Mouse (Mus musculus): ENCODE results near the gene Bora. TPM values are rescaled to one million over a fixed set of nuclear protein-coding genes. Genes with fewer than 3 reads are reported as not detected.
"Not testable (repeated sequence)": the region's sequence is repeated elsewhere in the genome, so short reads cannot be mapped to it uniquely, and the experiment has no call there.

Gene Bora
- 82.0 and 84.8 TPM in 2 replicates for polyA plus RNA-seq (2015; fragmentation: Nextera tagmentation; extraction: Ambion mirVana)

DNA sequence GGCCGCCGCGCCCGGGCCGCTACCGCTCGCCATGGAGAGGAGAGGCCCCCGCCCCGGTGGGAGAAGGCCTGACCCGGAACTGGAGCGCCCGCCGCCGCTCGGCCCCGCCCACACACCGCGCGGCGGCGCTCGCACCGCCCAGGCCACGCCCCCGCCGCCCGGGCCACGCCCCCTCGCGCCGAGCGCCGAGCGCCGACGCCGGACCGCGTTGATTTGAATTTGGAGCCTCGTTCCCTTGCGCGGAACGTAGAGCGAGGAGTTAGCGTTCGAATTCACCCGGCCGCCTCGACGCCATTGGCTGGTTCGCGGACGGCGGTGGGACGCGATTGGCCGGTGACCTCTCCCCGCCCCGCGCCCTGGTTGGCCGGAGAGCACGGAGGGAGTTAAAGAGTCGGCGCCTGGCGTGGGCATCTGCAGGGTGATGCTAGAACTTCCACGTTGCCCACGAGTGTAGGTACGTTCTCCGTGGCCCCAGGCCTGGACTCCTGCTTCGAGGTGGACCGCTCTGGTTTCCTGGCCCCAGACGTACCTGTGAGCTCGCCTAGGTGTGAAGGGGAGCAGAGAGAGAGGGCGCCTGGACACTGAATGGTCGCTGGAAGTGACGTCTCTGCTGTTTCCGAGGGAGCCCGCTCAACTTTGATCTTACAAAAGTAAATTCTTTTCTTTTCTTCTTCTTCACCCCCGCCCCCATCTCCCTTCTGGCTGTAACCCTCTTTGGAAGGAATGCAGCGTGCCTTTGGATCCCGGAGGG, at the start of gene Bora, which contains the start of gene Mzt1:
Bora (plus strand) TSS at position 192 of the 751 bp plus-strand sequence.
Mzt1 (minus strand) TSS at position 104 of the 751 bp plus-strand sequence.
- Histone ChIP-seq H3K27ac (peak within 1 kb of the TSS; percentile 96), H3K4me3 (replicated peaks) (peak within 1 kb of the TSS; percentile 99), H3K9me3 (replicated peaks) (no peaks in the 10 kb centered on the region), H3K4me2 (peak within 1 kb of the TSS; percentile 63), H3K4me1 (peaks cover 44% of the 10 kb centered on the region), H3K27me3 (no peaks in the 10 kb centered on the region), H3K9ac (peak within 1 kb of the TSS; percentile 98), H3K36me3 (peaks cover 13% of the 10 kb centered on the region)
- peak; percentile 96 for ATAC-seq (replicated peaks; ENCODE audit: low FRiP score)
- WGBS: under 1% methylated on average over 81 of the region's 81 CpGs

GRCm38 (mm10) chr14:99010224-99010919, 35.6 kb upstream of the Bora start:
- WGBS: 47% methylated on average over 8 of the region's 8 CpGs
- ATAC-seq (replicated peaks; ENCODE audit: low FRiP score): peak; percentile 50; the same call in 1 of the 2 replicates
- no peaks in the 10 kb centered on the region for H3K27me3 ChIP-seq
- H3K9me3 ChIP-seq (replicated peaks): no peaks in the 10 kb centered on the region
- H3K4me2 ChIP-seq: no peak overlapping the region; the same call in 1 of the 2 replicates
- H3K27ac ChIP-seq: peak overlapping the region; percentile 78
- no peaks in the 10 kb centered on the region for H3K36me3 ChIP-seq
- no peak overlapping the region for H3K4me3 ChIP-seq (replicated peaks)
- no peak overlapping the region for H3K9ac ChIP-seq
- H3K4me1 ChIP-seq: peaks cover 6% of the 10 kb centered on the region; the same call in 1 of the 2 replicates

DNA sequence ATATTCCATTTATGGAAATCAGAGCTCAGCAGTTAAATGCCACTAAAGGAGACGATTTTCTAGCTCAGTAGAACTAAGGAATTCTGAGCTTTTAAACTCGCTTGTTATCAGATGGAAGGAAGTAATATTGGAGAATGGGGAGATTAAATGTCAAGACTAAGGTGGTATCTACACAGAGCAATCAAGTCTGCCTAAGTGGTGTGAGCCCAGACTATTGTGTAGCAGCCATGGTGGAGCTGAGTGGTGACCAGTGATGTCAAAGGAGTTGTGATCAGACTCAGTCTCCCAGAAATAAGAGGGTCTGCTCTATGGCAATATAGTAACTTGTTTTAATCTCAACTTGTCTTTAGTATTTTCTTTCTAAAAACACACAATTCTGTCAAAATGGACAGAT, 35.1 kb upstream of the Bora start:
- H3K4me1 ChIP-seq: peaks cover 6% of the 10 kb centered on the region; the same call in 1 of the 2 replicates
- peak overlapping the region; percentile 78 for H3K27ac ChIP-seq
- peak; percentile 73; the same call in 1 of the 2 replicates for ATAC-seq (replicated peaks; ENCODE audit: low FRiP score)
- H3K9ac ChIP-seq: no peak overlapping the region
- H3K9me3 ChIP-seq (replicated peaks): no peaks in the 10 kb centered on the region
- H3K4me3 ChIP-seq (replicated peaks): no peak overlapping the region
- no peaks in the 10 kb centered on the region for H3K27me3 ChIP-seq
- WGBS: 28% methylated on average over 2 of the region's 2 CpGs
- no peaks in the 10 kb centered on the region for H3K36me3 ChIP-seq
- H3K4me2 ChIP-seq: no peak overlapping the region

- ATAC-seq (replicated peaks; ENCODE audit: low FRiP score): no peak
- whole genome bisulfite sequencing: 63% methylated on average over 7 of the region's 7 CpGs
- Histone ChIP-seq H3K27me3 (no peaks in the 10 kb centered on the region), H3K4me2 (0 out of 2 replicates have a peak overlapping the region, but pooled peaks have one; percentile 10), H3K4me1 (peaks cover 7% of the 10 kb centered on the region; the same call in 1 of the 2 replicates), H3K9me3 (replicated peaks) (no peaks in the 10 kb centered on the region), H3K9ac (no peak overlapping the region), H3K4me3 (replicated peaks) (no peak overlapping the region), H3K36me3 (no peaks in the 10 kb centered on the region), H3K27ac (no peak overlapping the region)
Measured at GRCm38 (mm10) chr14:99018691-99019090, 27.3 kb upstream of the Bora start.

GRCm38 (mm10) chr14:99019136-99019808, 26.8 kb upstream of the Bora start:
- WGBS: 52% methylated on average over 10 of the region's 10 CpGs
- Histone ChIP-seq H3K36me3 (no peaks in the 10 kb centered on the region), H3K9me3 (replicated peaks) (no peaks in the 10 kb centered on the region)

GRCm38 (mm10) chr14:99022346-99023086, 23.5 kb upstream of the Bora start:
- H3K4me1 ChIP-seq: peaks cover 7% of the 10 kb centered on the region; the same call in 1 of the 2 replicates
- H3K4me2 ChIP-seq: peak overlapping the region; percentile 51
- no peaks in the 10 kb centered on the region for H3K9me3 ChIP-seq (replicated peaks)
- 45% methylated on average over 12 of the region's 12 CpGs for WGBS
- ATAC-seq (replicated peaks; ENCODE audit: low FRiP score): no peak
- no peak overlapping the region for H3K27ac ChIP-seq
- peak overlapping the region; percentile 28 for H3K4me3 ChIP-seq (replicated peaks)
- H3K27me3 ChIP-seq: no peaks in the 10 kb centered on the region
- H3K36me3 ChIP-seq: no peaks in the 10 kb centered on the region
- H3K9ac ChIP-seq: no peak overlapping the region

More at GRCm38 (mm10) chr14:99019136-99019808, 26.8 kb upstream of the Bora start:
- Histone ChIP-seq H3K4me2 (0 out of 2 replicates have a peak overlapping the region, but pooled peaks have one; percentile 10), H3K9ac (no peak overlapping the region), H3K27ac (peak overlapping the region; percentile 16; the same call in 1 of the 2 replicates), H3K27me3 (no peaks in the 10 kb centered on the region), H3K4me3 (replicated peaks) (no peak overlapping the region), H3K4me1 (peaks cover 7% of the 10 kb centered on the region; the same call in 1 of the 2 replicates)
- 0 out of 2 replicates have a peak, but pooled peaks have one; percentile 46 for ATAC-seq (replicated peaks; ENCODE audit: low FRiP score)

- Histone ChIP-seq H3K9ac (no peak overlapping the region), H3K4me1 (no peaks in the 10 kb centered on the region), H3K4me3 (replicated peaks) (no peak overlapping the region), H3K9me3 (replicated peaks) (no peaks in the 10 kb centered on the region), H3K27ac (no peak overlapping the region), H3K4me2 (no peak overlapping the region), H3K27me3 (no peaks in the 10 kb centered on the region), H3K36me3 (peaks cover 22% of the 10 kb centered on the region)
- 72% methylated on average over 5 of the region's 5 CpGs for whole genome bisulfite sequencing
- ATAC-seq (replicated peaks; ENCODE audit: low FRiP score): no peak
Measured at GRCm38 (mm10) chr14:99029987-99030386, 16.0 kb upstream of the Bora start.

GRCm38 (mm10) chr14:99031337-99031873, 14.6 kb upstream of the Bora start:
- Histone ChIP-seq H3K9me3 (replicated peaks) (no peaks in the 10 kb centered on the region), H3K4me1 (no peaks in the 10 kb centered on the region), H3K27me3 (no peaks in the 10 kb centered on the region), H3K9ac (no peak overlapping the region), H3K4me2 (no peak overlapping the region), H3K36me3 (peaks cover 28% of the 10 kb centered on the region), H3K4me3 (replicated peaks) (no peak overlapping the region), H3K27ac (no peak overlapping the region)
- no peak for ATAC-seq (replicated peaks; ENCODE audit: low FRiP score)
- 84% methylated on average over 5 of the region's 5 CpGs for WGBS

DNA sequence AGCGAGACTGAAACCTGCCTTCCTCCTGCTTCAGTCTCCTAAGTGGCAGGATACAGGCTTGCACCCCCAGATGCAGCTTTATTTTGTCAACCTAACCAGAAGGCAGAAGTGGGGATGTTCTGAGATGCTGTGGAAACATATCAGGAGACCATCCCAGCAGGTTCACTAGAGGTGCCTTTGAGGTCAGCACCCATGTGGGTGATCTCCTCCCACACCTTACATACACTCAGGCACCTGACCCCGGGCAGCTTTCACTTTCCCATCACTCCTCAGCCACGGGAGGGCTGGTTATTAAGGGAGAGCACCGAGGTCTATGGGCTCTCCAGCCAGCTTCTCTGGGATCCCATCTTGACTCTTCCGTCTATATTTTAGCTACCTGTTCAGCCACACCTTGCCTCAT, 13.4 kb upstream of the Bora start:
- Histone ChIP-seq H3K36me3 (peaks cover 33% of the 10 kb centered on the region), H3K9me3 (replicated peaks) (no peaks in the 10 kb centered on the region), H3K4me2 (no peak overlapping the region), H3K4me1 (no peaks in the 10 kb centered on the region), H3K27ac (no peak overlapping the region), H3K9ac (no peak overlapping the region), H3K27me3 (no peaks in the 10 kb centered on the region), H3K4me3 (replicated peaks) (no peak overlapping the region)
- 0 out of 2 replicates have a peak, but pooled peaks have one; percentile 33 for ATAC-seq (replicated peaks; ENCODE audit: low FRiP score)
- 78% methylated on average over 5 of the region's 5 CpGs for WGBS

DNA sequence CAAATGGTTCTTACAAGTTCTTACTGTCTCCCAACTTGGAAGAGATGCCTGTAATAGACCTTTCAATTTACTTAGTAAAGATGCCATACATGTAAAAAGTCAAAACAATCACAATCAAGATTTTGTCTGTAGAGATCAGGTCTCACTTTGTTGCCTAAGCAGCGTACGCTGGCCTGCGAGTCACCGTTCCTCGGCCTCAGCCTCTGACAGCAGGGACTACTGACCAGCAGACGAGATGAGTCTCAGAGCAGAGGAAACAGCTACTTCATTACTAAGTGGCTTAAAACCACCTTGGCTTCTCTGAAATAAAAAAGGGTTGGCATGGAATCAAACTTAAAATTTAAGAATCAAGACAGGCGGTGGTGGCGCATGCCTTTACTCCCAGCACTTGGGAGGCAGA, 11.2 kb upstream of the Bora start:
- not testable (repeated sequence) for H3K4me1 ChIP-seq; ATAC-seq (replicated peaks; ENCODE audit: low FRiP score); H3K4me3 ChIP-seq (replicated peaks); H3K9me3 ChIP-seq (replicated peaks); H3K9ac ChIP-seq; H3K4me2 ChIP-seq; H3K27me3 ChIP-seq; H3K27ac ChIP-seq
- peaks cover 44% of the 10 kb centered on the region for H3K36me3 ChIP-seq
- 98% methylated on average over 8 of the region's 8 CpGs for WGBS

GRCm38 (mm10) chr14:99036039-99036438, 10.0 kb upstream of the Bora start:
- Histone ChIP-seq H3K36me3 (peaks cover 50% of the 10 kb centered on the region), H3K4me3 (replicated peaks) (no peak overlapping the region), H3K27ac (no peak overlapping the region), H3K9ac (no peak overlapping the region), H3K4me2 (no peak overlapping the region), H3K4me1 (peaks cover 2% of the 10 kb centered on the region; the same call in 1 of the 2 replicates), H3K9me3 (replicated peaks) (no peaks in the 10 kb centered on the region), H3K27me3 (no peaks in the 10 kb centered on the region)
- 78% methylated on average over 4 of the region's 4 CpGs for WGBS
- no peak for ATAC-seq (replicated peaks; ENCODE audit: low FRiP score)

Data from kidney, embryonic 15.5 days (tissue).